Mouse (Mus musculus) ES-Bruce4 (cell line): Measurements from ENCODE around the gene Six5.

Source experiments
- CTCF ChIP-seq: IDR thresholded peaks from one replicate; pipeline ENCODE4 v1.8.1; 2011; ENCODE audit warnings: low read depth, low read length
- EP300 ChIP-seq: IDR thresholded peaks from 2 replicates; pipeline ENCODE4 v1.6.1; 2011; ENCODE audit warnings: low read depth, low read length; ENCODE audit not compliant: insufficient read depth

- TF ChIP-seq CTCF: no peak
- no peak for TF ChIP-seq EP300
These were observed 53.2 kb downstream of the Six5 start for GRCm38 (mm10) chr7:19147497-19148045.
